Mouse (Mus musculus) erythroblast, adult 5-6 weeks (primary cell): ENCODE results near the gene Egln1. TPM values are rescaled to one million over a fixed set of nuclear protein-coding genes. Genes with fewer than 3 reads are reported as not detected.

Source experiments
- ATAC-seq: replicated peaks from 2 replicates; pipeline ENCODE4 v1.8.0; 2016; ENCODE audit warnings: moderate number of reproducible peaks, mild to moderate bottlenecking, moderate TSS enrichment, inconsistent platforms; ENCODE audit not compliant: poor library complexity, low FRiP score, severe bottlenecking
- total RNA-seq, 2 experiments: library from RNA; stranded (forward) in 1 of 2; stranded (reverse) in 1 of 2; fragments of 150-400 nt in 1 of 2; fragments of 200-764, 138-1000 nt in 1 of 2; gene quantifications; 2 replicates each; pipeline versions ENCODE4 v1.2.3 to v1.2.4; 2015 to 2017; ENCODE audit warnings: low replicate concordance in 2 of 2

The Egln1 gene
- total RNA-seq (2015; ENCODE audit: low replicate concordance) (2.9 and 4.8 TPM in 2 replicates), total RNA-seq (2017; ENCODE audit: low replicate concordance) (2.4 and 5.6 TPM in 2 replicates)

GRCm38 (mm10) chr8:124949209-124950068, at the start of gene Egln1:
TSS of gene Egln1 (minus strand) at chr8:124949324.
- peak; percentile 49; the same call in 1 of the 2 replicates for ATAC-seq

DNA sequence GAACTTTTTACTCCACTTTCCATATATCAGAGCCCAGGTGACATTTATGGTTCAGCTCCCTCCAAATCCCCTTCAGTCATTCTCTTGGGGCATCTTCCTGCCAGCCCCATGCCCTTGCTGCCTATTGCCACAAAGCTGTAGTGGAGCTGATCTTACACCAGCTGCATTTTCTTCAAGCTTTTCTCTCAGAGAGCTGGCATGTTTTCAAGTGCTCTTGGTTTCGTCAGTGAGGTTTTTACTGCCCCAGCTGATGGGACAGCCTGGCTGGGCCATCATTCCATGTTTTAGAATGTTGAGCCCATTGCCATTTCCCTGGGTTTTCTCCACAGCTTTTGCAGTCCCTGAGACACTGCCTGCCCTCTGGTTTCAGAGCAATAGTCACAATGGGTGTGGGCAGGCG, 46.7 kb upstream of the Egln1 start:
- no peak for ATAC-seq

GRCm38 (mm10) chr8:124991668-124991926, 42.5 kb upstream of the Egln1 start:
- ATAC-seq, result no peak

DNA sequence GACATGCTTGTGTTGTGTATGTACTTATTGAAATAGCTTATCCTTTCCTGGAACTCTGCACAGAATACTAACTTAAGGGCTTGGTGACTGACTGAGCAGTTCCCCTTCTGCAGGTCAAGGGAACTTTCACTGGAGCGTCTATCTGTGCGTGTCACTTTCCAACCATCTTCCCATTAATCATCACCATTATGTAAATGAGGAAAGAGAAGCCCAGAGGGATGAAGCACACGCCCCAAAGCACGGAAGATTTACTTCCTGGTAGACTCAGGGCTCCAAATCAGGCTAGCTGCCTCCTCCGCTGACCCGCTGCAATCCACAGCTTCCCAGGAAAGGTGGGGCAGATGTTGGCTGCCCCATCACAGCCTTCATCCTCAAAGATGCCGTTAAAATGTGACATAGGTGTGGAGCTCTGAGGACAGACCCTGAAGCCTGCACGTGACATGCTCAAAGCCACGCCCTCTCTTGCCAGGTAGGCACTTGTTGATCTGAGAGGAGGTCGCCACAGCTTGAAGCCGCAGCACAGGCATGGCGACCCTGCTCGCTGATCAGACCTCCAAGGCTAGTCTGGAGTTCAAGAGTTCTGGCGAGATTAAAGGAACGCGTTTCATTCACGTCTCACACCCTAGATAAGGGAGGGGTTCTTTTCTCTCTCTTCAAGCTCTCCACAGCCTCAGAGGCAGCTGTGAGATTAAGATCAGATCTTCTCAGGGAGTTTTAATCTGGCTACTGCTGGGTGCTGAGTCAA, 42.0 kb upstream of the Egln1 start:
- no peak for ATAC-seq

DNA sequence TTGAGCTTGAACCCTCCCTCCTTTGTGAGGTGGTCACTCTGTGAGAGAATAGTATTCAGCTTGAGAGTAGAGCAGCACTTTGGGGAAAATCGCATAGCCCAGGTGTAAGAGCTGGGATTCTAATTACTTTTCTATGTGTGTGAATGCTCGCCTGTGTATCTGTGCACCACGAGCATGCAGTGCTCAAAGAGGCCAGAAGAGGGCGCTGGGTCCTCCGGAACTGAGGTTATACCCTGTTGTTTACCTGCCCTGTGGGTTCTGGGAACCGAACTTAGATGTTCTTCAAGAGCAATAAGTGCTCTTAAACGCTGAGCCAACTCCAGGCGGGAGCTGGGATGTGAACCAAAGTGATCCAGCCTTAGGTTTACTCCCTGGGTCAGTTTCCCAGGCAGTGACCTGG, 31.7 kb upstream of the Egln1 start:
- ATAC-seq, result no peak

- no peak for ATAC-seq
Measured at GRCm38 (mm10) chr8:124980036-124980435, 30.9 kb upstream of the Egln1 start.

DNA sequence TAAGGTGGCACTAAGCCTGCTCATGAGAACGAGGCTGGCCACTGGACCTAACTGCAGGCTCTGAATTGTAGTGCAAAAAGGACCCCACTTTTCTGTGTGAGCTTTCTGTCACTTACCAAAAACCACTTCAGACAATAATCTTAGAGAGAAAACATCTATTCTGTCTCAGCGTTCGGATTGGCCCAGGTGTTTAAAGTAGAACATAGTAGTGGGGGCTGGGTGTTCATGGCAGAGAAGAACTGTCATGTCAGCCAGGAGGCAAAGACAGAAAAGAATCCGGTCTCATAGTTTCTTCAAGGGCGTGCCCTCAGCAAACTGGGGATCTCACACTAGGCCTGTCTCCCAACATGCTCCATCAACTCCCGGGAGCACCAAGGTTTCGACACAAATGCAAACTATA, 28.9 kb upstream of the Egln1 start:
- no peak for ATAC-seq

DNA sequence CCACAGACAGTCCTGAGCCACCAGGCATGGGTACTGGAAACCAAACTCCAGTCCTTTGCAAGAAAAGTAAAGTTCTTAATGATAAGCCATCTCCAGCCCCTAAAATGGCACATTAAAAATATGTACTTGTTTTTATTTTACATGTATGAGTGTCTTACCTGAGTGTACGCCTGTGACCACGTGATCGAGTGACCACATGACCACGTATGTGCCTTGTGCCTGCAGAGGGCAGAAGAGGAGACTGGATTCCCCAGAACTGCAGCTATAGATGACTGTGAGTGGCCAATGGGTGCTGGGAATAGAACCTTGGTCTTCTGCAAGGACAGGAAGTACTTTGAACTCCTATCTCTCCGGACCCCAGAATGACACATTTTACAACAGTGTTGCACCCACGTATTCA, 27.1 kb upstream of the Egln1 start:
- ATAC-seq, result no peak

DNA sequence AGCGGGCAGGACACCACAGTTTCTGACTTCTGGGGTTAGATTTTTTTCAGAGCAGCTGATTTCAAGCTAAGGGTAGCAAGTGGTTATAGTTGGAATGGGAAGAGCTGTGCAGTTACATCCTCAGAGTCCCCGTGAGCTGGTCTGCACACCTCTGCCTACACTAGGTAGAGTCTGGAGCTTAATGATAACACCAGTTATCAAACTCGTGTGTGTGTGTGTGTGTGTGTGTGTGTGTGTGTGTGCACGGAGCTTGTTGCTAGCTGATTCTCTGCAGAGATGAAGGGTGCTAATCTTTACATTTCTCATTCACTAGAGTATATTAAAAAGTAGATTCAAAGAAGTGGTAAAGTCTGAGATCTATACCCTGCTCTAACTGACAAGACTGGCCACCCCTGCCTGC, 25.1 kb upstream of the Egln1 start:
- ATAC-seq, result no peak

GRCm38 (mm10) chr8:124973221-124973620, 24.1 kb upstream of the Egln1 start:
- ATAC-seq, result no peak

DNA sequence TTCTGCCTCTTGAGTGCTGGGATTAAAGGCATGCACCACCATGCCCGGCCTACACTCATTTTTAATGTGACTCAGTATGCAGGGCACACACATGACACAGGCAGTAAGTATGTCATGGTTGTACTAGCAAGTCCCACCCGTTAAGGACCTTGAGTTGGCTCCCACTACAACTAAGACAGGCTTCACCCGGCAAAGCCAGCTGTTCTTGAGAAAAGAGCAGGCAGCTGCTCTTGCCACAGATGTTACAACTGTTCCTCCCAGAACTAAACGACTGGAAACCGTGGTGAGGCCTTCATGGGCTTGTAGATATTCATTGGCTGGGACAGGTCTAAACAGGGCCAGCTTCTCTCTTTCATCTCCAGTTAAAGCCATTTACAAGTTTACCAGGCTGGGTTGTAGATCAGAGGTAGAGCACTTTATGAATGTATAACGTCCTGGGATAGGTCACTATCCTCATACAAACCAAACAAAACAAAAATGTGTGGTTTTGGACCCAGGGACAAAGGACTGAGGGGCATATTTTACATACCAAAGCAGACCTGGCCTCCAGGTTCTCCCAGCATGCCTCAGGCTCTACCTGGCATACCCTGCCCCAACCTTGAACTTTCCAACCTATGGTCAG, 21.3 kb upstream of the Egln1 start:
- ATAC-seq, result no peak

GRCm38 (mm10) chr8:124964966-124965365, 15.8 kb upstream of the Egln1 start:
- ATAC-seq, result no peak

DNA sequence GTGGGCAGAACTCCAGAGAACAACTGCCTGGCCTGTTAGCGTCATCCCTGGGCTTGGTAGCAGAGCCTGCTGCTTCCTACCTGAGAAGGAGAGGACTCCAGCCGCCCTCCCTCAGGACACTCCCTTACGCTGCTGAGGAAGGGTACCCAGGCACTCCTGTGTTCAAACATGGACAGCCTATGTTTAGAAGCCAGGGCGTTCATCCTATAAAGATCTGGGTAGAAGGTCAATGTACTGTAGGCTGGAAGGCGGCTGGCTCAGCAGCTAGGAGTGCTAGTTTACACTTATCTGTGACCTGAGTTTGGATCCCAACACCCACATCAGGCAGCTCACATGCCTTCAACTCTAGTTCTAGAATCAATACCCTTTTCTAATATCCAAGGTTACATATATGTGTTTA, 14.1 kb upstream of the Egln1 start:
- no peak for ATAC-seq

DNA sequence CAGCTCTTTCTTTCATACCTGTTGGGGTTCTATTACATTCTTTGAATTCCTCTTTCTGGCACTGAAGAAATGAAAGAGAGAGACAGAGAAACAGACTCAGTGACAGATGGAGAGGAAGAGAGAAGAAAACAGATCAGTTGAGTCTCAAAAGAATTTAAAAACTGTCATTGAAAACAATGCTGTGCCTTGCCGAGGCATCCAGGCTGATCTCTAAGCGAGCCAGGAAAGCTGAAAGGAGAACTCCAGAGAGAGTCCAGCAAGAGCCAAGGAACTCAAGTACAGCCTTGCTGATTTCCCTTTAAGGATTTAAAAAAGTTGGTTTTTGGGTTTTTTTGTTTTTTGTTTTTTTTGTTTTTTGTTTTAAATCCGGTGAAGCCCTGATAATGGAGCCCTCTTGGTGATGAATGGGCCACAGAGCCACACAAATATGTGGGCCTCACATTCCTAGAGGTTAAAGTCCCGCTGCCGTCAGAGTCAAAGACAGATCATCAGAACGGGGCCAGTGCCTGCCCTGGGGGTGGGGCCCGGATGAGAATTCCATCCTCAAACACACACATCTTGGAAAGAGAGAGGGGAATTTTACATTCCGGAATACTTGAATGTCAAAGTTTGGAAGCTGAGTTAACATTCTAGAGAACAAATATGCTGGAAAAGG, 11.2 kb upstream of the Egln1 start:
- ATAC-seq, result no peak

GRCm38 (mm10) chr8:124959462-124960225, 10.5 kb upstream of the Egln1 start:
- no peak for ATAC-seq

DNA sequence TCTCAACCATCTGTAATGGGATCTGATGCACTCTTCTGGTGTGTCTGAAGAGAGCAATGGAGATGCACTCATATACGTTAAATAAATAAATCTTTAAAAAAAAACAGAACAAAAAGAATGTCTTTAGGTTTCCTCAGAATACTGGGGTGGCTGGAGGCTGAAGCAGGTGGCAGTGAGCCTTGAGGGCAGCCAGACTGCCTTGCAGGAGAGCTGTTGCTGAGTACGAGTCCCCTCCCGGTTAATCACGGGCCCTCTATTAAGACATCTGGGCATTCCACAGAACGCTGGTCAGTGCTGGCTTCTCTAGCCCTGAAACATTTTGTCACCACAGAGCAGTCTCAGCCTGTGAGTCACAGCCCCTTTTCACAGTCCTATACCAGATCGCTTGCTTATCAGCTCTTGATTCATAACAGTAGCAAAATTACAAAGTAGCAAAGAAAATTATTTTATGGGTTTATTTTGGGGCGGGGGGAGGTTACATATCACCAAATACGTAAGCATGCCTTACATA, 5.5 kb upstream of the Egln1 start:
- ATAC-seq, result no peak

- ATAC-seq, result no peak
Measured at GRCm38 (mm10) chr8:124953188-124953587, 4.1 kb upstream of the Egln1 start.

- ATAC-seq, result no peak
Measured at GRCm38 (mm10) chr8:124950865-124951264, 1.7 kb upstream of the Egln1 start.

GRCm38 (mm10) chr8:124950069-124950456, 939 bp upstream of the Egln1 start:
- ATAC-seq, result no peak

DNA sequence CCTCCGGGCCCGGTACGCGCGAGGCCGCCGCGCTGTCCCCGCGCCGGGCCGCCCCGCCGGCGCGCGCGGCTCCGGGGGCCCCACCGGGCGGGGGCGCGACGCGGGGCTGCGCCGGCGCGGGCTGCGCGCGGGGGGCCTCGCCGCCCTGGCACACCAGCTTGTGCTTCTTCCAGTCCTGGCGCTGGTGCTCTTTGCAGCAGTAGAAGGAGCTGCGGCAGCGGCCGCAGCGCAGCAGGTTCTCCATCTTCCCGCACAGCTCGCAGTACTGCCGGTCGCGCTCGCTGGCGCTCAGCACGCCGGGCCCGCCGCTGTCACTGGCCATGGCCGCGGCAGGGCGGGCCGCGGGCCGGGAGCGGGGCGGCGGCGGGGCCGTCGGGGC, 402 bp downstream of the Egln1 start:
- no peak for ATAC-seq
